Mouse (Mus musculus) T-helper 2 cell (primary cell): Measurements from ENCODE around the gene Krtap28-13.

ENCODE experiments used
- in situ Hi-C: fragments of 300-600 bp; cut with MboI, MseI; formaldehyde crosslinking; loops from one replicate; pipeline ENCODE4 v1.15.1; 2025; ENCODE audit warnings: high pct_unique_total_duplicates

Krtap28-13 gene

GRCm38 (mm10) chr1:83084790-83085189 lies 24.1 kb downstream of the Krtap28-13 start:
- in situ Hi-C loops: no loop called here

GRCm38 (mm10) chr1:83091268-83091667 lies 30.5 kb downstream of the Krtap28-13 start:
- in situ Hi-C loops: no loop called here

- in situ Hi-C loops: no loop called here
Measured at GRCm38 (mm10) chr1:83096935-83097334, 36.2 kb downstream of the Krtap28-13 start.

- in situ Hi-C loops: no loop called here
Measured at GRCm38 (mm10) chr1:83099160-83099559, 38.4 kb downstream of the Krtap28-13 start.

GRCm38 (mm10) chr1:83099580-83100137 lies 38.9 kb downstream of the Krtap28-13 start:
- in situ Hi-C loops: no loop called here

- in situ Hi-C loops: no loop called here
Measured at GRCm38 (mm10) chr1:83101891-83102290, 41.2 kb downstream of the Krtap28-13 start.

GRCm38 (mm10) chr1:83105464-83105863 lies 44.7 kb downstream of the Krtap28-13 start:
- in situ Hi-C loops: no loop called here

GRCm38 (mm10) chr1:83107410-83107978 lies 46.8 kb downstream of the Krtap28-13 start:
- in situ Hi-C loops: no loop called here

GRCm38 (mm10) chr1:83110992-83111391 lies 50.3 kb downstream of the Krtap28-13 start:
- in situ Hi-C loops: no loop called here
